Mouse (Mus musculus): ENCODE data around the gene Hormad2. TPM values are rescaled to one million over a fixed set of nuclear protein-coding genes. Genes with fewer than 3 reads are reported as not detected.
A peak's percentile ranks its signal among the peaks of the same experiment; 100 is the strongest.

Hormad2 gene
- polyA plus RNA-seq, 1 experiment from 2014 or later, result not detected

- Histone ChIP-seq H3K36me3 (no peaks in the 10 kb centered on the region), H3K9me3 (no peaks in the 10 kb centered on the region), H3K4me1 (replicated peaks) (peaks cover 6% of the 10 kb centered on the region), H3K27ac (no peak overlapping the region), H3K27me3 (ENCODE audit: insufficient read depth, poor library complexity, severe bottlenecking) (peaks cover 3% of the 10 kb centered on the region), H3K4me3 (no peak overlapping the region)
- DNase-seq (ENCODE audit: low spot score), result no peak
- 70% methylated on average over 6 of the region's 6 CpGs for WGBS
Observed at GRCm38 (mm10) chr11:4322943-4323342, 118.0 kb downstream of the Hormad2 start.

GRCm38 (mm10) chr11:4320876-4321275 is 120.0 kb downstream of the Hormad2 start:
- Histone ChIP-seq H3K4me3 (no peak overlapping the region), H3K9me3 (no peaks in the 10 kb centered on the region), H3K36me3 (no peaks in the 10 kb centered on the region), H3K4me1 (replicated peaks) (peaks cover 6% of the 10 kb centered on the region), H3K27me3 (ENCODE audit: insufficient read depth, poor library complexity, severe bottlenecking) (peaks cover 3% of the 10 kb centered on the region), H3K27ac (no peak overlapping the region)
- DNase-seq (ENCODE audit: low spot score), result no peak
- WGBS, result 64% methylated on average over 4 of the region's 4 CpGs

GRCm38 (mm10) chr11:4319212-4319955 is 121.5 kb downstream of the Hormad2 start:
- Histone ChIP-seq H3K27me3 (ENCODE audit: insufficient read depth, poor library complexity, severe bottlenecking) (peaks cover 3% of the 10 kb centered on the region), H3K4me3 (no peak overlapping the region), H3K9me3 (no peaks in the 10 kb centered on the region), H3K27ac (no peak overlapping the region), H3K36me3 (no peaks in the 10 kb centered on the region), H3K4me1 (replicated peaks) (peaks cover 6% of the 10 kb centered on the region)
- 92% methylated on average over 14 of the region's 14 CpGs for WGBS
- no peak for DNase-seq (ENCODE audit: low spot score)

- no peak overlapping the region for H3K27ac ChIP-seq
- WGBS, result 85% methylated on average over 3 of the region's 3 CpGs
- peaks cover 6% of the 10 kb centered on the region for H3K4me1 ChIP-seq (replicated peaks)
- no peaks in the 10 kb centered on the region for H3K36me3 ChIP-seq
- H3K4me3 ChIP-seq, result no peak overlapping the region
- no peaks in the 10 kb centered on the region for H3K27me3 ChIP-seq (ENCODE audit: insufficient read depth, poor library complexity, severe bottlenecking)
- H3K9me3 ChIP-seq, result no peaks in the 10 kb centered on the region
- no peak for DNase-seq (ENCODE audit: low spot score)
Observed at GRCm38 (mm10) chr11:4318011-4318410, 122.9 kb downstream of the Hormad2 start.

GRCm38 (mm10) chr11:4317287-4317686 is 123.6 kb downstream of the Hormad2 start:
- H3K36me3 ChIP-seq, result no peaks in the 10 kb centered on the region
- DNase-seq (ENCODE audit: low spot score), result no peak
- no peaks in the 10 kb centered on the region for H3K27me3 ChIP-seq (ENCODE audit: insufficient read depth, poor library complexity, severe bottlenecking)
- H3K4me3 ChIP-seq, result no peak overlapping the region
- no peaks in the 10 kb centered on the region for H3K9me3 ChIP-seq
- 69% methylated on average over 5 of the region's 5 CpGs for WGBS
- H3K4me1 ChIP-seq (replicated peaks), result peaks cover 6% of the 10 kb centered on the region
- H3K27ac ChIP-seq, result no peak overlapping the region

GRCm38 (mm10) chr11:4312180-4312579 is 128.7 kb downstream of the Hormad2 start:
- H3K27ac ChIP-seq, result no peak overlapping the region
- 0 out of 2 replicates have a peak, but pooled peaks cover 2% of the 10 kb centered on the region for H3K27me3 ChIP-seq (ENCODE audit: insufficient read depth, poor library complexity, severe bottlenecking)
- H3K4me3 ChIP-seq, result no peak overlapping the region
- DNase-seq (ENCODE audit: low spot score), result no peak
- WGBS, result 76% methylated on average over 4 of the region's 4 CpGs
- H3K9me3 ChIP-seq, result no peaks in the 10 kb centered on the region
- peaks cover 11% of the 10 kb centered on the region for H3K4me1 ChIP-seq (replicated peaks)
- no peaks in the 10 kb centered on the region for H3K36me3 ChIP-seq

- Histone ChIP-seq H3K27ac (no peak overlapping the region), H3K9me3 (no peaks in the 10 kb centered on the region), H3K4me1 (replicated peaks) (peaks cover 16% of the 10 kb centered on the region), H3K27me3 (ENCODE audit: insufficient read depth, poor library complexity, severe bottlenecking) (0 out of 2 replicates have a peak, but pooled peaks cover 2% of the 10 kb centered on the region), H3K4me3 (no peak overlapping the region), H3K36me3 (no peaks in the 10 kb centered on the region)
- WGBS, result 90% methylated on average over 4 of the region's 4 CpGs
- no peak for DNase-seq (ENCODE audit: low spot score)
Observed at GRCm38 (mm10) chr11:4310324-4310723, 130.6 kb downstream of the Hormad2 start.

GRCm38 (mm10) chr11:4309613-4310012 is 131.3 kb downstream of the Hormad2 start:
- no peak overlapping the region for H3K27ac ChIP-seq
- no peak overlapping the region for H3K4me3 ChIP-seq
- no peaks in the 10 kb centered on the region for H3K9me3 ChIP-seq
- DNase-seq (ENCODE audit: low spot score), result no peak
- WGBS, result 86% methylated on average over 4 of the region's 4 CpGs
- 0 out of 2 replicates have a peak, but pooled peaks cover 2% of the 10 kb centered on the region for H3K27me3 ChIP-seq (ENCODE audit: insufficient read depth, poor library complexity, severe bottlenecking)
- peaks cover 16% of the 10 kb centered on the region for H3K4me1 ChIP-seq (replicated peaks)
- H3K36me3 ChIP-seq, result no peaks in the 10 kb centered on the region

- 46% methylated on average over 25 of the region's 25 CpGs for WGBS
- H3K27ac ChIP-seq, result peak overlapping the region; percentile 73
- H3K9me3 ChIP-seq, result no peaks in the 10 kb centered on the region
- H3K27me3 ChIP-seq (ENCODE audit: insufficient read depth, poor library complexity, severe bottlenecking), result 0 out of 2 replicates have a peak, but pooled peaks cover 2% of the 10 kb centered on the region
- H3K36me3 ChIP-seq, result no peaks in the 10 kb centered on the region
- H3K4me3 ChIP-seq, result peak overlapping the region; percentile 16; the same call in 1 of the 2 replicates
- H3K4me1 ChIP-seq (replicated peaks), result peaks cover 16% of the 10 kb centered on the region
- DNase-seq (ENCODE audit: low spot score), result peak; percentile 46
Observed at GRCm38 (mm10) chr11:4308514-4309450, 132.1 kb downstream of the Hormad2 start.

- peak; percentile 25 for DNase-seq (ENCODE audit: low spot score)
- no peaks in the 10 kb centered on the region for H3K9me3 ChIP-seq
- WGBS, result 17% methylated on average over 6 of the region's 6 CpGs
- H3K27ac ChIP-seq, result peak overlapping the region; percentile 73
- H3K4me3 ChIP-seq, result peak overlapping the region; percentile 16; the same call in 1 of the 2 replicates
- peaks cover 19% of the 10 kb centered on the region for H3K4me1 ChIP-seq (replicated peaks)
- H3K27me3 ChIP-seq (ENCODE audit: insufficient read depth, poor library complexity, severe bottlenecking), result peaks cover 2% of the 10 kb centered on the region; the same call in 1 of the 2 replicates
- H3K36me3 ChIP-seq, result no peaks in the 10 kb centered on the region
Observed at GRCm38 (mm10) chr11:4308060-4308513, 132.8 kb downstream of the Hormad2 start.

- Histone ChIP-seq H3K27ac (no peak overlapping the region), H3K27me3 (ENCODE audit: insufficient read depth, poor library complexity, severe bottlenecking) (peaks cover 2% of the 10 kb centered on the region; the same call in 1 of the 2 replicates), H3K4me1 (replicated peaks) (peaks cover 29% of the 10 kb centered on the region), H3K4me3 (no peak overlapping the region), H3K9me3 (no peaks in the 10 kb centered on the region), H3K36me3 (no peaks in the 10 kb centered on the region)
- DNase-seq (ENCODE audit: low spot score), result no peak
- 51% methylated on average over 2 of the region's 2 CpGs for WGBS
Observed at GRCm38 (mm10) chr11:4306086-4306485, 134.8 kb downstream of the Hormad2 start.

GRCm38 (mm10) chr11:4305090-4305489 is 135.8 kb downstream of the Hormad2 start:
- Histone ChIP-seq H3K9me3 (no peaks in the 10 kb centered on the region), H3K4me1 (replicated peaks) (peaks cover 30% of the 10 kb centered on the region), H3K4me3 (no peak overlapping the region), H3K27me3 (ENCODE audit: insufficient read depth, poor library complexity, severe bottlenecking) (peaks cover 2% of the 10 kb centered on the region; the same call in 1 of the 2 replicates), H3K36me3 (no peaks in the 10 kb centered on the region), H3K27ac (no peak overlapping the region)
- DNase-seq (ENCODE audit: low spot score), result no peak
- WGBS, result 81% methylated on average over 4 of the region's 4 CpGs
